Mouse (Mus musculus): ENCODE results near the gene Calm2. TPM values are rescaled to one million over a fixed set of nuclear protein-coding genes. Genes with fewer than 3 reads are reported as not detected.

Gene Calm2
- polyA plus RNA-seq, 1 experiment from 2014 or later = 744 TPM

DNA sequence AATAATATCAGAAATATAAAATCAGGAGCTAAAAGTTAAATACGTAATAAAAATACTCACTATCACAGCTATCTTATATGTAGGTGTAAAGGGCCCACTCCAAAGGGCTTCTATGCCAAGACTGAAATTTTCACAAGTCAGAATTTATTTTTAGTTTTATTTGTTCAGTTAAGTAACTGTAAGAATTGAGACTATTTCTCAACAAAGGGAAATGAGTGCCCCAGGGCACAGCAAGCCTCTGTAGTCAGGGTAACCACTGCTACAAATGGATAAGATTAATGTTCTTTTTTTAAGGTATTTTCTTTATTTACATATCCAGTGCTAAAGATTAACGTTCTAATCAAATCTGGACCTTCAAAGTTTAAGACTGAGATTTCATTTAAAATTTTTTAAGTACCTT, 7.3 kb downstream of the Calm2 start:
- peaks cover 13% of the 10 kb centered on the region; the same call in 1 of the 2 replicates for H3K36me3 ChIP-seq (ENCODE audit: control insufficient read depth, insufficient read depth, low read length)
- H3K4me2 ChIP-seq = no peak overlapping the region
- H3K27ac ChIP-seq (ENCODE audit: low read depth, low read length) = no peak overlapping the region
- peaks cover 11% of the 10 kb centered on the region for H3K4me1 ChIP-seq (replicated peaks; ENCODE audit: control insufficient read depth, insufficient read depth, low read length)
- H3K9me3 ChIP-seq (ENCODE audit: control insufficient read depth, low read length) = no peaks in the 10 kb centered on the region
- DNase-seq (ENCODE audit: low spot score) (no peak), ATAC-seq (replicated peaks; ENCODE audit: low FRiP score) (no peak)
- WGBS = 90% methylated on average over 2 of the region's 2 CpGs
- no peak overlapping the region for H3K9ac ChIP-seq (ENCODE audit: low read depth, low read length)
- H3K4me3 ChIP-seq (ENCODE audit: low read depth, low read length) = no peak overlapping the region
- no peaks in the 10 kb centered on the region for H3K27me3 ChIP-seq (replicated peaks; ENCODE audit: control insufficient read depth, insufficient read depth, low read length)

DNA sequence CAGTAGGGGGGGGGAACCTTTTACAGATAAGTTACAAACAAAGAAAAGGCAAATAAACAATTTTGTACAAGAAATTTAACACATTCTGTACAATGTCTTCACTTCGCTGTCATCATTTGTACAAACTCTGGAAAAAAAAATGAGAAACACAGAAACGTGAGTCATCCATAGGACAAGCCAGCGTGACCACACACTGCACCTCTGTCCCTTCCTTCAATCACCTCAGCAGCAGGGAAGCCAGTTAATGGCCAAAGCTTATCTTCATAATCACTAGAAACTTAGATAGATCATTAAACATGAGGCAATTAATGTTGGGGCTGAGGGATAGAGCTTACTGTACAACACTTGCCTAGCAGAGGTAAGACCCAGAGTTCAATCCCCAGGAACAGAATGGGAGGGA, 12.8 kb downstream of the Calm2 start:
- H3K4me3 ChIP-seq (ENCODE audit: low read depth, low read length) = no peak overlapping the region
- no peaks in the 10 kb centered on the region for H3K9me3 ChIP-seq (ENCODE audit: control insufficient read depth, low read length)
- peaks cover 37% of the 10 kb centered on the region for H3K36me3 ChIP-seq (ENCODE audit: control insufficient read depth, insufficient read depth, low read length)
- H3K27me3 ChIP-seq (replicated peaks; ENCODE audit: control insufficient read depth, insufficient read depth, low read length) = no peaks in the 10 kb centered on the region
- H3K4me2 ChIP-seq = no peak overlapping the region
- ATAC-seq (replicated peaks; ENCODE audit: low FRiP score) (no peak), DNase-seq (ENCODE audit: low spot score) (no peak)
- no peaks in the 10 kb centered on the region; the same call in 1 of the 2 replicates for H3K4me1 ChIP-seq (replicated peaks; ENCODE audit: control insufficient read depth, insufficient read depth, low read length)
- 95% methylated on average over 3 of the region's 3 CpGs for whole genome bisulfite sequencing
- no peak overlapping the region for H3K27ac ChIP-seq (ENCODE audit: low read depth, low read length)
- no peak overlapping the region for H3K9ac ChIP-seq (ENCODE audit: low read depth, low read length)

DNA sequence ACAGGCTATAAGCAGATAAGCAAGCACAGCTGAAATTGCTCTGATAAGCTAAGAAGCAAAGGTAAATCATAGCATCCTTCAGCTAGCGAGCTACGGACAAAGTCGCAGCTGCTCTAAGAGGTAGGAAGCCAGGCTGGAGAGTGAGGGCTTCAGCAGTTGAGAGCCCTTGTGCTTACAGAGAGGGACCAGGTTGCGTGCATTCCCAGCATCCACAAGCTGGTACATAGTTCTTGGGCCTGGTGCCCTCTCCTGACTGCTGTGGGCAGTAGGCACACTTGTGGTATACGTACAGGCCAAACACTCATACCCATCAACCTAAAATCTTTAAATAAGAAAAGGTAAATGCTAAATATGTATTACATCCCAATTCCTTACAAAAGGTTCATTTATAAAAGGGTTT, 14.0 kb downstream of the Calm2 start:
- 92% methylated on average over 5 of the region's 5 CpGs for WGBS
- Histone ChIP-seq H3K4me1 (replicated peaks; ENCODE audit: control insufficient read depth, insufficient read depth, low read length) (no peaks in the 10 kb centered on the region; the same call in 1 of the 2 replicates), H3K27ac (ENCODE audit: low read depth, low read length) (no peak overlapping the region), H3K36me3 (ENCODE audit: control insufficient read depth, insufficient read depth, low read length) (peaks cover 37% of the 10 kb centered on the region), H3K9me3 (ENCODE audit: control insufficient read depth, low read length) (no peaks in the 10 kb centered on the region), H3K4me3 (ENCODE audit: low read depth, low read length) (no peak overlapping the region), H3K27me3 (replicated peaks; ENCODE audit: control insufficient read depth, insufficient read depth, low read length) (no peaks in the 10 kb centered on the region), H3K9ac (ENCODE audit: low read depth, low read length) (no peak overlapping the region), H3K4me2 (no peak overlapping the region)
- ATAC-seq (replicated peaks; ENCODE audit: low FRiP score) (no peak), DNase-seq (ENCODE audit: low spot score) (no peak)

DNA sequence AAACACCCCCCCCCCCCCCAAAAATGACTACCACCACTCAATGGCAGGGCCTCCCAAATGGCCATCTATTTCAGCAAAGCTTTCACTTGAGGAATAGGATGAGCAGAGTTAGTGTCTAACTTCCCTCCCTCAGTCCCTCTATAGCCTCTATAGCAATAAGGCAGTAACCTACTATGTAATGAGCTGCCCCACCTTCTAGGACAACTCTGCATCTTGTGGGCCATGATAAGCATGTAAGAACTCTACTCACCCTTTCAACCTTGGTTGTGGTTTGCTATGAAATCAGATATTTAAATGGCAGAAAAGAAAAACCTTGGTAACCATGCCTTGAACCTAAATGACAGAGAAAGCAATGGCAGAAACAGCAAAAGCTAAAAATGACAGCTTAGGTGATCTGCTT, 14.4 kb downstream of the Calm2 start:
- Histone ChIP-seq H3K4me3 (ENCODE audit: low read depth, low read length) (no peak overlapping the region), H3K27me3 (replicated peaks; ENCODE audit: control insufficient read depth, insufficient read depth, low read length) (no peaks in the 10 kb centered on the region), H3K9me3 (ENCODE audit: control insufficient read depth, low read length) (no peaks in the 10 kb centered on the region), H3K27ac (ENCODE audit: low read depth, low read length) (no peak overlapping the region), H3K4me1 (replicated peaks; ENCODE audit: control insufficient read depth, insufficient read depth, low read length) (no peaks in the 10 kb centered on the region; the same call in 1 of the 2 replicates), H3K9ac (ENCODE audit: low read depth, low read length) (no peak overlapping the region), H3K36me3 (ENCODE audit: control insufficient read depth, insufficient read depth, low read length) (peaks cover 37% of the 10 kb centered on the region), H3K4me2 (no peak overlapping the region)
- ATAC-seq (replicated peaks; ENCODE audit: low FRiP score) (no peak), DNase-seq (ENCODE audit: low spot score) (no peak)

DNA sequence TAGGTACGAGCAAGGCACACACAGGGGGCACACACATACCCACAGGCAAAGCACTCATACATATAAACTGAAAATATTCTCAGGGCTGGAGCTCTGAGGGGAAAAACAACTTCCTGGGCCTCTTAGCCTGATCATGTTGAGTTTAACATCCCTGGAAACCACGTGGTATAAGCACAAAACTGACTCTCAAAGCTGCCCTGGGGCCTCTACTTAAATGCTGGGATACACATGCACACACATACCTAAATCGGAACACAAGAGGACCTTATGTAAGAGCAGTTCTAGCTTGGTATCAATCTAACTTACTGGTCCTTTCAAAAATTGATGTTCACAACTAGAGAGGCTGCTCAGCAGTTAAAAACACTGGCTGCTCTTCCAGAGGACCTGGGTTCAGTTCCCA, 17.3 kb downstream of the Calm2 start:
- 77% methylated on average over 3 of the region's 3 CpGs for WGBS
- Histone ChIP-seq H3K9me3 (ENCODE audit: control insufficient read depth, low read length) (no peaks in the 10 kb centered on the region), H3K4me1 (replicated peaks; ENCODE audit: control insufficient read depth, insufficient read depth, low read length) (no peaks in the 10 kb centered on the region), H3K27me3 (replicated peaks; ENCODE audit: control insufficient read depth, insufficient read depth, low read length) (no peaks in the 10 kb centered on the region), H3K4me2 (no peak overlapping the region), H3K4me3 (ENCODE audit: low read depth, low read length) (no peak overlapping the region), H3K27ac (ENCODE audit: low read depth, low read length) (no peak overlapping the region), H3K36me3 (ENCODE audit: control insufficient read depth, insufficient read depth, low read length) (peaks cover 26% of the 10 kb centered on the region), H3K9ac (ENCODE audit: low read depth, low read length) (no peak overlapping the region)
- no peak for ATAC-seq (replicated peaks; ENCODE audit: low FRiP score)
- DNase-seq (ENCODE audit: low spot score) = no peak

DNA sequence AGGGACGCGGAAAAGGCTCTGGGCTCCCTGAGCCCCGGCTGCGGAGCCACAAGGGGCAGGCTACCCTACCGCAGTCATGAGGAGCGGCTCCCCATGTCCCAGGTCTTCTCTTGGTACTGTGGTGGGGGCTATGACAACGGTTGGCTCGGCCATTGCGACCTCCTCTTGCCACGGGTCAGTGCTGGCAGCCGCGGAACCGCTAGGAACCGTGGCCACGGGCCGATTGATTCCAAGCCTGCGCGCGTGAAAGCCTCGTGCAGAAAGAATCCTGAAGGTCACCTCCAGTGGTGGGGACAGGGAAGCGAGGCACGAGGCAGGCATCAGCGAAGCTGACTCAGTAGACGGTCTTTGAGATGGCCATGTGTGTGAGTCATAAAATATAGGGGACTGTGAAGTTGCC, 19.2 kb downstream of the Calm2 start, which contains the start of gene Stpg4:
Stpg4 (minus strand) TSS at position 231 of the 400 bp plus-strand sequence.
- H3K9me3 ChIP-seq (ENCODE audit: control insufficient read depth, low read length) = no peaks in the 10 kb centered on the region
- no peak within 1 kb of the TSS for H3K4me3 ChIP-seq (ENCODE audit: low read depth, low read length)
- no peak within 1 kb of the TSS for H3K4me2 ChIP-seq
- H3K4me1 ChIP-seq (replicated peaks; ENCODE audit: control insufficient read depth, insufficient read depth, low read length) = no peaks in the 10 kb centered on the region
- H3K36me3 ChIP-seq (ENCODE audit: control insufficient read depth, insufficient read depth, low read length) = peaks cover 17% of the 10 kb centered on the region
- 59% methylated on average over 24 of the region's 24 CpGs for WGBS
- no peak within 1 kb of the TSS for H3K9ac ChIP-seq (ENCODE audit: low read depth, low read length)
- no peak for ATAC-seq (replicated peaks; ENCODE audit: low FRiP score)
- no peak within 1 kb of the TSS for H3K27ac ChIP-seq (ENCODE audit: low read depth, low read length)
- DNase-seq (ENCODE audit: low spot score) = no peak
- no peaks in the 10 kb centered on the region for H3K27me3 ChIP-seq (replicated peaks; ENCODE audit: control insufficient read depth, insufficient read depth, low read length)

DNA sequence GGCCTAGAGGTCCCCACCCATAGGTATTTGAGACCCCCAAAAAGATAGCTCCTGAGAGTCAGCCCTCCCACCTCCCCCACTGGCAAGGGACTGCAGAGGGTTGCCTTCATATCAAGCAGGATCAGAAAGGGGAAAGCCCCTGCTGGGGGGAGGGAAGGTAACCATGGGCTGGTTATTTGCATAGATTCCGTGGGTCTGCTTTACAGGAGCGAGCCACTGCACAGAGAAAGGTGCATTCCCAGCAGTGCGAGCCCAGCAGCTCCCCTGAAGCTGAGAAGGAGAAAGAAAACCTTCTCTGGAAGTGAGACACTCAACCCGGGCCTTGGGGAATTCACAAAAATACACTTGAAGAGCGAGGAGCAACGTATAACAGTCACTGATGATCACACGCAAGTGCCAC, 28.7 kb downstream of the Calm2 start:
- Histone ChIP-seq H3K27me3 (replicated peaks; ENCODE audit: control insufficient read depth, insufficient read depth, low read length) (no peaks in the 10 kb centered on the region), H3K4me1 (replicated peaks; ENCODE audit: control insufficient read depth, insufficient read depth, low read length) (no peaks in the 10 kb centered on the region), H3K4me2 (no peak overlapping the region), H3K9me3 (ENCODE audit: control insufficient read depth, low read length) (no peaks in the 10 kb centered on the region), H3K9ac (ENCODE audit: low read depth, low read length) (no peak overlapping the region), H3K27ac (ENCODE audit: low read depth, low read length) (no peak overlapping the region), H3K36me3 (ENCODE audit: control insufficient read depth, insufficient read depth, low read length) (no peaks in the 10 kb centered on the region), H3K4me3 (ENCODE audit: low read depth, low read length) (no peak overlapping the region)
- WGBS = 78% methylated on average over 7 of the region's 7 CpGs
- ATAC-seq (replicated peaks; ENCODE audit: low FRiP score) = no peak
- DNase-seq (ENCODE audit: low spot score) = no peak

DNA sequence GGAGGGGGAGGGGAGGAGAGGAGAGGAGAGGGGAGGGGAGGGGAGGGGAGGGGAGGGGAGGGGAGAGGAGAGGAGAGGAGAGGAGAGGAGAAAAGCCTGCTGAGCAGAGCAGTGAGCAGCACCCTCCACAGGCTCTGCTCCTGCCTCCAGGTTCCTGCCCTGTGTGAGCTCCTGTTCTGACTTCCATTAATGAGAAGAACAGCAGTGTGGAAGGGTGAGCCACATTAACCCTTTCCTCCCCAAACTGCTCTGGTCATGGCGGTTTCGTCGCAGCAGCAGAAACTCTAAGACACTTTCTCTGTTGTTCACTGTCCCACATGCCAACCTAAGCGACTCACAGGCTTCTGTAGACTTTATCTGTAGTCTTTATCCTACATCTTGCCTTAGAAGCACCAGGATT, 40.1 kb downstream of the Calm2 start:
- no peak overlapping the region for H3K27ac ChIP-seq (ENCODE audit: low read depth, low read length)
- 85% methylated on average over 4 of the region's 4 CpGs for WGBS
- H3K4me3 ChIP-seq (ENCODE audit: low read depth, low read length) = no peak overlapping the region
- 0 out of 2 replicates have a peak, but pooled peaks cover 2% of the 10 kb centered on the region for H3K4me1 ChIP-seq (replicated peaks; ENCODE audit: control insufficient read depth, insufficient read depth, low read length)
- no peaks in the 10 kb centered on the region for H3K9me3 ChIP-seq (ENCODE audit: control insufficient read depth, low read length)
- no peak for ATAC-seq (replicated peaks; ENCODE audit: low FRiP score)
- no peaks in the 10 kb centered on the region for H3K36me3 ChIP-seq (ENCODE audit: control insufficient read depth, insufficient read depth, low read length)
- H3K4me2 ChIP-seq = no peak overlapping the region
- H3K9ac ChIP-seq (ENCODE audit: low read depth, low read length) = no peak overlapping the region
- DNase-seq (ENCODE audit: low spot score) = no peak
- H3K27me3 ChIP-seq (replicated peaks; ENCODE audit: control insufficient read depth, insufficient read depth, low read length) = no peaks in the 10 kb centered on the region

DNA sequence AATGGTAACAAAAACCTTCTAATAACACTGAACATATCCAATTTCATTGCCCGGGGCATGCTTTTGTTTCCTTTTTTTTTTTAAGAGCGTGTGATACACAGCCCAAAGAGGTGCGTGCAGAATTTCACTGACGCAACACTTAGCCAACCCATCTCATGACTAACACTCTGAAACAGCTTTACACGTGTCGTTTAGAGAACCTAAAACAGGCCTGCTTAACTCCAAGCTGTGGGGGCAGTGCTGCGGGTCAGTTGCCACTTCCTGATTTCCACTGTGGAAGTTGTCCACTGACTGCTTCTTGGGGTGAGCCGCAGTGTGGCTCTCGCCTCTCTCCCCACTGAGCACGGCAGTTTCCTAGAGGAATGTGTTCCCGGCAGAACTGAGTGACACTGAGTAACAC, 41.2 kb downstream of the Calm2 start:
- DNase-seq (ENCODE audit: low spot score) (no peak), ATAC-seq (replicated peaks; ENCODE audit: low FRiP score) (no peak)
- 67% methylated on average over 11 of the region's 11 CpGs for WGBS

More for the DNA sequence above, 41.2 kb downstream of the Calm2 start:
- H3K9me3 ChIP-seq (ENCODE audit: control insufficient read depth, low read length) = no peaks in the 10 kb centered on the region
- H3K4me1 ChIP-seq (replicated peaks; ENCODE audit: control insufficient read depth, insufficient read depth, low read length) = 0 out of 2 replicates have a peak, but pooled peaks cover 2% of the 10 kb centered on the region
- no peaks in the 10 kb centered on the region for H3K36me3 ChIP-seq (ENCODE audit: control insufficient read depth, insufficient read depth, low read length)
- no peak overlapping the region for H3K9ac ChIP-seq (ENCODE audit: low read depth, low read length)
- H3K4me3 ChIP-seq (ENCODE audit: low read depth, low read length) = no peak overlapping the region
- H3K27me3 ChIP-seq (replicated peaks; ENCODE audit: control insufficient read depth, insufficient read depth, low read length) = no peaks in the 10 kb centered on the region
- H3K4me2 ChIP-seq = no peak overlapping the region
- H3K27ac ChIP-seq (ENCODE audit: low read depth, low read length) = no peak overlapping the region
